Mouse (Mus musculus): ENCODE data around the gene Olfr477.
"Not testable (repeated sequence)": the region's sequence is repeated elsewhere in the genome, so short reads cannot be mapped to it uniquely, and the experiment has no call there.

The Olfr477 gene

DNA sequence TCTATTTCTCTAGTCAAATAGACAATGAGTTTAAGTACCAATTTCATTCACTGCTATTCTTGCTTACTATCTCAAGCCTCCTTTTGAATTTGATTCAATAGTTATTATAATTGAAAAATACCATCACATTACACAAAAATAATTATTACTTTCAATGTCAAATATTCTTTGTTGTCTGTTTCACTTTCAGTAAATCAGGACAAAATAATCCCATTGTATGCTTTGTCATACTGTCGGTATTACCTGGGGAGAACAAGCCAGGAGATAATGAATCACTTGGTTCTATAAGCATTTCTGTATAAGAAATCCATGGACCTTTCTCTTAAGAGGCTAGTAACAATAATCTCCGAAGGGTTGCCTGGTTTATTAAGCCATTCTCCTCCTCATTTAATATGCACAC is at the start of gene Olfr477:
Gene Olfr477 (plus strand): TSS at position 301 of the 400 bp plus-strand sequence.
- no peak for DNase-seq (ENCODE audit: extremely low read depth, insufficient read length, low spot score)

DNA sequence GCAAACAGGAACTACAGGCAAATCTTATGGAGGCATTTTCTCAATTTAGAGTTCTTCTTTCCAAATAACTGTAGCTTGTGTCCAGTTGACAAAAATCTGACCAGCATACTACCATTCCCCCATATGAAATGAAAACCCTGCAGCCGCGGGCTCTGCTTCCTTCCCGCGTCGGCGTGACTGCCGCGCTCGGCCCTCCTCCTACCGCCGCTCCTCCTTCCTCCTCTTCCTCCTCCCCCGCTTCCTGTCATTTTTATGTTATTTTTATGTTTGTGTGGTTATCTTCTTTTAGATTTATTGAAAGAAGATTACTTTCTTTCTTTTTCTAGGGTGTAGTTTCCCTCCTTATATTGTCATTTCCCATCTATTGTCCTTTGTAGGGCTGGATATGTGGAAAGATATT is 34.0 kb upstream of the Olfr477 start:
- not testable (repeated sequence) for DNase-seq (ENCODE audit: extremely low read depth, insufficient read length, low spot score)

DNA sequence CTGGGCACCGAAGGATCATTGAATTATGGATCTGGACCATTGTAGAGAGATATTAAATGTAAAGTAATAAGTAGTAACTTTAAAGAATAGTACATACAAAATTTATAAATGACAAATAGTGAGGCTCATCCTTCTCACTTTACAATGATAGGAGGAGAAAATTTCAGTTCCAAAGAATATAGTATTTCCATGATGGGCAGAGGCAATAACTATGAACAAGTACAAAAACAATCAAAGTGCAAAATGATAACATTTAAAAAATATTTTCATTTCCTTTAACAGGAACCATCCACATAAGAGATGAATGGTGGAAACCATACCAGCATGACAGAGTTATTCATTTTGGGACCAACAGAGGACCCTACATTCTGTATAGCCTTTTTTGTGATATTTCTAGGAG is 32.1 kb upstream of the Olfr477 start, which contains the start of gene Olfr474:
Gene Olfr474 (plus strand): TSS at position 301 of the 400 bp plus-strand sequence.
- DNase-seq (ENCODE audit: extremely low read depth, insufficient read length, low spot score), result no peak

DNA sequence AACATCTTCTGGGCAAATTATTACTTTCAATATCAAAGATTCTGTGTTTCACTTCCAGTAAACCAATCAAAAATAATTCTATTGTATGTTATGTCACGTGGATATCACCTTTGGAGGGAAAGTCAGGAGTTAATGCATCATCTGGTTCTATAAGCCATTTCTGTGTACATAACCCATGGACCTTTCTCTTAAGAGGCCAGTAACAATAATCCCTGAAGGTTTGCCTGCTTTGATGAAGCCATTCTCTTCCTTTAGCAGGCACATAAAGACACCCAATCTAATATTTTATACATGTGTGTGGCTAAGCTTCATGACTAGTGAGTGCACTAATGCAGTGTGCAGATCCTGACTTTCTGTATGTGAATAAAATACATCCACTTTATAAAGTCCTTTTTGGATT is 22.0 kb upstream of the Olfr477 start, which contains the start of gene Olfr476:
Gene Olfr476 (plus strand): TSS at position 301 of the 400 bp plus-strand sequence.
- no peak for DNase-seq (ENCODE audit: extremely low read depth, insufficient read length, low spot score)

DNA sequence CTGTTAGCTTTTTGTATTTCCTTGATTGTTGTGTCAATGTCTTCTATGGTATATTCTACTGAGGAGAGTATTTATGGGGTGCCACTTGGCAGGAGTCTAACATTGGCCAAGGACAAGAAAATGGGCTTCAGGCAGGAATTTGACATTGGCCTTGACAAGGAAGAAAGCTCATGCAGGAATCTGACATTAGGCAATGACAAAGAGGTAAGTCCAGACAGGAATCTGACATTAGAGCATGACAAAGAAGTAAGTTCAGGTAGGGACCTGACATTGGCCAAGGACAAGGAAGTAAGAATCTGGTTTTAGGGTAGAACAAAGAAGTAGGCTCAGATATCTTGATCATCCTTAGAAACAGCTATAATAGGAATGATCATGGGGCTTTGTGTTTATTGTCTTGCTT is 27.8 kb downstream of the Olfr477 start:
- not testable (repeated sequence) for DNase-seq (ENCODE audit: extremely low read depth, insufficient read length, low spot score)

DNA sequence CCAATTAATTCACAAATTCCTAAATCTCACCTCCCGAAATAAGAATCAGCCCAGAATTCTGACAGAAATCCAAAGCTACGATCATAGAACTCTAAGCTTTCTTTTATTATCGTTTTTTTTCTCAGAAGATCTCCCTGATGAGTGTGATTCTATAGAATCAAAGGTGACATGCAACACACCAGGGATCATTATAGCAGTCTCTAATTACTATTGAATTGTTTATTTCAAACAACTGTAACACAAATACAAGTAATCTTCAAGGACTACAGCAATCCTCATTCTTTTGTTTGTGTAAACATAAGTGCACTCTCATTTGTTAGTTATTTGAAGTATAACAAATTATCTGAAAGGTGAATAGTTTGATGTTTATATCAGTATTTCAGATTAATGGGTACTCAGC is 47.4 kb downstream of the Olfr477 start, which contains the start of gene Olfr478:
Gene Olfr478 (minus strand): TSS at position 101 of the 400 bp plus-strand sequence.
- DNase-seq (ENCODE audit: extremely low read depth, insufficient read length, low spot score), result no peak
